Mouse (Mus musculus) hindbrain, embryonic 10.5 days (tissue): ENCODE data around the gene Ints1. TPM values are rescaled to one million over a fixed set of nuclear protein-coding genes. Genes with fewer than 3 reads are reported as not detected.
A peak's percentile ranks its signal among the peaks of the same experiment; 100 is the strongest.

Experiments used
- DNase-seq: peaks from one replicate; pipeline ENCODE4 v3.0.0-alpha.2; 2017; ENCODE audit warnings: low spot score
- H3K27ac ChIP-seq: fragments of 300-500 bp; sonication (generic); 2 replicates; pipeline ENCODE4 v1.5.1; 2016; ENCODE audit warnings: mild to moderate bottlenecking, moderate library complexity
- H3K27me3 ChIP-seq: fragments of 300-500 bp; sonication (generic); 2 replicates; pipeline ENCODE4 v1.6.1; 2016; ENCODE audit warnings: mild to moderate bottlenecking; ENCODE audit not compliant: poor library complexity, insufficient read depth, severe bottlenecking
- H3K36me3 ChIP-seq: fragments of 300-500 bp; sonication (generic); 2 replicates; pipeline ENCODE4 v1.6.1; 2016; ENCODE audit warnings: mild to moderate bottlenecking, moderate library complexity
- H3K4me1 ChIP-seq: fragments of 300-500 bp; sonication (generic); replicated peaks from 2 replicates; pipeline ENCODE4 v1.6.1; 2016; ENCODE audit warnings: mild to moderate bottlenecking
- H3K4me3 ChIP-seq: fragments of 300-500 bp; sonication (generic); 2 replicates; pipeline ENCODE4 v1.5.1; 2016; ENCODE audit warnings: mild to moderate bottlenecking, moderate library complexity
- H3K9me3 ChIP-seq: fragments of 300-500 bp; sonication (generic); 2 replicates; pipeline ENCODE4 v1.6.1; 2016; ENCODE audit warnings: mild to moderate bottlenecking, moderate library complexity
- whole genome bisulfite sequencing: fragments of 180-500 bp; shearing (Covaris S2); methylation state at CpG from one replicate; pipeline ENCODE4 v1.1.7; 2016; 5-methylcytosine and 5-hydroxymethylcytosine counted together
- polyA plus RNA-seq: library from polyadenylated mRNA; unstranded; fragments of >200 nt; fragmentation: Nextera tagmentation; extraction: Ambion mirVana; gene quantifications from 2 replicates; pipeline ENCODE4 v1.2.1, GENCODE M21; 2016

Gene Ints1
- polyA plus RNA-seq, 1 experiment from 2014 or later = 34.8 TPM

GRCm38 (mm10) chr5:139735677-139736503 lies 39.6 kb downstream of the Ints1 start, which contains the start of gene Micall2:
TSS of gene Micall2 (minus strand) at chr5:139736336.
- WGBS = 5% methylated on average over 50 of the region's 50 CpGs
- Histone ChIP-seq H3K9me3 (no peaks in the 10 kb centered on the region), H3K27ac (peak within 1 kb of the TSS; percentile 79)

GRCm38 (mm10) chr5:139734746-139735145 lies 40.7 kb downstream of the Ints1 start:
- no peak overlapping the region for H3K27ac ChIP-seq
- H3K4me3 ChIP-seq = peak overlapping the region; percentile 59
- no peaks in the 10 kb centered on the region for H3K36me3 ChIP-seq
- 87% methylated on average over 7 of the region's 7 CpGs for WGBS
- H3K4me1 ChIP-seq = peaks cover 67% of the 10 kb centered on the region
- H3K27me3 ChIP-seq = peaks cover 62% of the 10 kb centered on the region
- no peaks in the 10 kb centered on the region for H3K9me3 ChIP-seq
- no peak for DNase-seq

More at GRCm38 (mm10) chr5:139735677-139736503, 39.6 kb downstream of the Ints1 start, which contains the start of gene Micall2:
- Histone ChIP-seq H3K4me3 (peak within 1 kb of the TSS; percentile 59), H3K4me1 (peaks cover 55% of the 10 kb centered on the region), H3K27me3 (peaks cover 62% of the 10 kb centered on the region), H3K36me3 (no peaks in the 10 kb centered on the region)
- peak; percentile 98 for DNase-seq

GRCm38 (mm10) chr5:139734016-139734415 lies 41.5 kb downstream of the Ints1 start:
- WGBS = 82% methylated on average over 3 of the region's 3 CpGs
- Histone ChIP-seq H3K27ac (0 out of 2 replicates have a peak overlapping the region, but pooled peaks have one; percentile 40), H3K4me1 (peaks cover 69% of the 10 kb centered on the region), H3K27me3 (peaks cover 58% of the 10 kb centered on the region), H3K4me3 (peak overlapping the region; percentile 59; the same call in 1 of the 2 replicates), H3K9me3 (no peaks in the 10 kb centered on the region), H3K36me3 (no peaks in the 10 kb centered on the region)
- DNase-seq = no peak

GRCm38 (mm10) chr5:139732634-139733107 lies 42.8 kb downstream of the Ints1 start:
- H3K4me1 ChIP-seq = peaks cover 71% of the 10 kb centered on the region
- H3K27ac ChIP-seq = peak overlapping the region; percentile 72
- no peak for DNase-seq
- H3K4me3 ChIP-seq = 0 out of 2 replicates have a peak overlapping the region, but pooled peaks have one; percentile 2
- peaks cover 48% of the 10 kb centered on the region for H3K27me3 ChIP-seq
- no peaks in the 10 kb centered on the region for H3K36me3 ChIP-seq
- H3K9me3 ChIP-seq = no peaks in the 10 kb centered on the region
- WGBS = 80% methylated on average over 11 of the region's 11 CpGs

- Histone ChIP-seq H3K4me3 (no peak overlapping the region), H3K27ac (peak overlapping the region; percentile 76), H3K27me3 (peaks cover 35% of the 10 kb centered on the region), H3K9me3 (no peaks in the 10 kb centered on the region), H3K36me3 (no peaks in the 10 kb centered on the region), H3K4me1 (peaks cover 56% of the 10 kb centered on the region)
- 55% methylated on average over 8 of the region's 8 CpGs for WGBS
- DNase-seq = no peak
Measured at GRCm38 (mm10) chr5:139730712-139731486, 44.6 kb downstream of the Ints1 start.

- DNase-seq = no peak
- H3K27me3 ChIP-seq = no peaks in the 10 kb centered on the region
- H3K9me3 ChIP-seq = no peaks in the 10 kb centered on the region
- H3K4me3 ChIP-seq = no peak overlapping the region
- no peak overlapping the region for H3K27ac ChIP-seq
- no peaks in the 10 kb centered on the region for H3K36me3 ChIP-seq
- WGBS = 89% methylated on average over 11 of the region's 11 CpGs
- H3K4me1 ChIP-seq = peaks cover 58% of the 10 kb centered on the region
Measured at GRCm38 (mm10) chr5:139727261-139727660, 48.2 kb downstream of the Ints1 start.

GRCm38 (mm10) chr5:139726186-139726585 lies 49.3 kb downstream of the Ints1 start:
- WGBS = 85% methylated on average over 3 of the region's 3 CpGs
- Histone ChIP-seq H3K4me3 (no peak overlapping the region), H3K9me3 (no peaks in the 10 kb centered on the region), H3K27me3 (no peaks in the 10 kb centered on the region), H3K4me1 (peaks cover 49% of the 10 kb centered on the region), H3K36me3 (no peaks in the 10 kb centered on the region), H3K27ac (no peak overlapping the region)
- DNase-seq = no peak

GRCm38 (mm10) chr5:139724336-139725116 lies 50.9 kb downstream of the Ints1 start:
- H3K4me1 ChIP-seq = peaks cover 35% of the 10 kb centered on the region
- no peaks in the 10 kb centered on the region for H3K36me3 ChIP-seq
- peak overlapping the region; percentile 83 for H3K27ac ChIP-seq
- 0 out of 2 replicates have a peak overlapping the region, but pooled peaks have one; percentile 0 for H3K4me3 ChIP-seq
- H3K9me3 ChIP-seq = no peaks in the 10 kb centered on the region
- H3K27me3 ChIP-seq = no peaks in the 10 kb centered on the region
- 43% methylated on average over 10 of the region's 10 CpGs for WGBS
- DNase-seq = peak; percentile 71

GRCm38 (mm10) chr5:139723113-139723512 lies 52.4 kb downstream of the Ints1 start:
- Histone ChIP-seq H3K36me3 (no peaks in the 10 kb centered on the region), H3K4me3 (no peak overlapping the region), H3K9me3 (no peaks in the 10 kb centered on the region), H3K4me1 (peaks cover 42% of the 10 kb centered on the region), H3K27ac (peak overlapping the region; percentile 9), H3K27me3 (no peaks in the 10 kb centered on the region)
- DNase-seq = no peak
- WGBS = 59% methylated on average over 9 of the region's 9 CpGs

GRCm38 (mm10) chr5:139722709-139723108 lies 52.8 kb downstream of the Ints1 start:
- DNase-seq = no peak
- no peaks in the 10 kb centered on the region for H3K36me3 ChIP-seq
- no peaks in the 10 kb centered on the region for H3K9me3 ChIP-seq
- peak overlapping the region; percentile 9; the same call in 1 of the 2 replicates for H3K27ac ChIP-seq
- no peak overlapping the region for H3K4me3 ChIP-seq
- 67% methylated on average over 6 of the region's 6 CpGs for WGBS
- H3K27me3 ChIP-seq = no peaks in the 10 kb centered on the region
- H3K4me1 ChIP-seq = peaks cover 43% of the 10 kb centered on the region

GRCm38 (mm10) chr5:139718949-139719348 lies 56.5 kb downstream of the Ints1 start:
- H3K4me1 ChIP-seq = peaks cover 30% of the 10 kb centered on the region
- no peak overlapping the region for H3K4me3 ChIP-seq
- H3K36me3 ChIP-seq = peaks cover 11% of the 10 kb centered on the region
- WGBS = 67% methylated on average over 7 of the region's 7 CpGs
- no peak for DNase-seq
- no peaks in the 10 kb centered on the region for H3K9me3 ChIP-seq
- no peaks in the 10 kb centered on the region for H3K27me3 ChIP-seq
- 0 out of 2 replicates have a peak overlapping the region, but pooled peaks have one; percentile 30 for H3K27ac ChIP-seq

GRCm38 (mm10) chr5:139718540-139718939 lies 56.9 kb downstream of the Ints1 start:
- H3K4me3 ChIP-seq = no peak overlapping the region
- peak overlapping the region; percentile 30 for H3K27ac ChIP-seq
- no peaks in the 10 kb centered on the region for H3K27me3 ChIP-seq
- H3K36me3 ChIP-seq = peaks cover 11% of the 10 kb centered on the region
- peaks cover 28% of the 10 kb centered on the region for H3K4me1 ChIP-seq
- 67% methylated on average over 6 of the region's 6 CpGs for WGBS
- no peak for DNase-seq
- no peaks in the 10 kb centered on the region for H3K9me3 ChIP-seq
